In the genomic region with DNA sequence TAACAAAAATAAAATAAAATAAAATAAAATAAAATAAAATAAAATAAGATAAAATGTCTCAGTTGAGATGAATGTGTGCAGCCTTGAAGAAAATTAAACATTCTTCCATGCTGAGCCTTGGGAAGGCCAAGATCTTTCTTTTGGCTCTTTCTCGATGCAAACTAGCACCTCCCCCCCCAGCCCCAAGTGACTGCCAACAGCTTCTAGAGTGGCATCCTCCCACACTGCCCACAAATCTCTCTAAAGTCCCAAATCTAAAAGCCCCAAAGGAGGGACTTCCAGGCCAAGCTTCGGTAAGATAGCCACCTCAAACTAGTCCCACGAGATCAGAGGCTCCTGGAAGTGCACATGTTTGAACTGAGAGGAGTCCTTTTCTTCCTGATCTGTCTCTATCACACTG, we compare ENCODE assay signal across 27 mouse cellular contexts. TPM values are rescaled to one million over a fixed set of nuclear protein-coding genes. Genes with fewer than 3 reads are reported as not detected.
A peak's percentile ranks its signal among the peaks of the same experiment; 100 is the strongest.
DNase-seq lines count a peak whose midpoint lies in the region; ATAC-seq and TF ChIP-seq lines count a peak whose summit lies in the region.
"Had no signal": no experiment of that assay in that cellular context is flagged by ENCODE, and none has a peak within 500 bp of the region (broad histone marks: within the 10 kb centered on the region; RNA-seq: fewer than 3 reads in every experiment).

No protein-coding gene starts in this region.

- no peaks in the 10 kb centered on the region for H3K9me3 ChIP-seq in intestine, embryonic 14.5 days (ENCODE audit: control insufficient read depth, low read length)
- H3K9me3 ChIP-seq in intestine, embryonic 16.5 days (ENCODE audit: control insufficient read depth, low read length): no peaks in the 10 kb centered on the region
- H3K9me3 ChIP-seq in embryonic facial prominence, embryonic 10.5 days: no peaks in the 10 kb centered on the region
- H3K9me3 ChIP-seq: embryonic facial prominence, embryonic 12.5 days; forebrain, embryonic 13.5 days; forebrain, embryonic 15.5 days had no signal

- WGBS in heart, adult 2 months: 75% methylated on average over 3 of the region's 3 CpGs
- whole genome bisulfite sequencing in intestine, embryonic 14.5 days: 69% methylated on average over 3 of the region's 3 CpGs
- 56% methylated on average over 3 of the region's 3 CpGs for WGBS in intestine, embryonic 16.5 days
- WGBS in embryonic facial prominence, embryonic 10.5 days: 88% methylated on average over 3 of the region's 3 CpGs

- H3K27ac ChIP-seq in heart, adult 2 months: no peak overlapping the region
- H3K27ac ChIP-seq in intestine, embryonic 14.5 days (ENCODE audit: low read depth): no peak overlapping the region
- no peak overlapping the region for H3K27ac ChIP-seq in intestine, embryonic 16.5 days (ENCODE audit: low read length)
- H3K27ac ChIP-seq in embryonic facial prominence, embryonic 10.5 days (replicated peaks): no peak overlapping the region
- H3K27ac ChIP-seq: embryonic facial prominence, embryonic 12.5 days; forebrain, embryonic 13.5 days; forebrain, embryonic 15.5 days had no signal

- H3K27me3 ChIP-seq in heart, adult 2 months (ENCODE audit: control insufficient read depth, insufficient read depth, low read length): 0 out of 2 replicates have a peak, but pooled peaks cover 1% of the 10 kb centered on the region
- H3K27me3 ChIP-seq in intestine, embryonic 14.5 days (replicated peaks; ENCODE audit: control insufficient read depth, insufficient read depth, low read length): no peaks in the 10 kb centered on the region
- no peaks in the 10 kb centered on the region for H3K27me3 ChIP-seq in intestine, embryonic 16.5 days (replicated peaks; ENCODE audit: control insufficient read depth, insufficient read depth, low read length)
- no peaks in the 10 kb centered on the region for H3K27me3 ChIP-seq in embryonic facial prominence, embryonic 10.5 days (replicated peaks; ENCODE audit: low read depth, poor library complexity, severe bottlenecking)
- H3K27me3 ChIP-seq: embryonic facial prominence, embryonic 12.5 days; forebrain, embryonic 13.5 days; forebrain, embryonic 15.5 days had no signal

- no peak overlapping the region for H3K4me3 ChIP-seq in heart, adult 2 months
- no peak overlapping the region for H3K4me3 ChIP-seq in intestine, embryonic 14.5 days (ENCODE audit: low read depth, low read length)
- H3K4me3 ChIP-seq in intestine, embryonic 16.5 days (ENCODE audit: low read length): peak overlapping the region; percentile 27
- no peak overlapping the region for H3K4me3 ChIP-seq in embryonic facial prominence, embryonic 10.5 days
- H3K4me3 ChIP-seq: embryonic facial prominence, embryonic 12.5 days; forebrain, embryonic 13.5 days; forebrain, embryonic 15.5 days had no signal

- ATAC-seq in intestine, embryonic 14.5 days (replicated peaks; ENCODE audit: low FRiP score, low TSS enrichment, low read depth): no peak
- no peak for ATAC-seq in intestine, embryonic 16.5 days
- ATAC-seq: forebrain, embryonic 13.5 days; forebrain, embryonic 15.5 days; forebrain, postnatal 0 days had no signal

- H3K9ac ChIP-seq in heart, adult 2 months (ENCODE audit: low read depth, low read length): no peak overlapping the region
- no peak overlapping the region for H3K9ac ChIP-seq in intestine, embryonic 14.5 days (ENCODE audit: low read length)
- H3K9ac ChIP-seq in intestine, embryonic 16.5 days (ENCODE audit: low read depth, low read length): no peak overlapping the region
- H3K9ac ChIP-seq: embryonic facial prominence, embryonic 12.5 days; forebrain, embryonic 13.5 days; forebrain, embryonic 15.5 days; forebrain, postnatal 0 days had no signal

- TF ChIP-seq CTCF in heart, adult 2 months (IDR thresholded peaks at IDR 0.05): no peak

- no peak for TF ChIP-seq POLR2A in heart, adult 2 months (IDR thresholded peaks at IDR 0.05; ENCODE audit: insufficient read depth, low read depth, low read length)

- H3K36me3 ChIP-seq in heart, adult 2 months (ENCODE audit: control insufficient read depth, insufficient read depth, low read length): no peaks in the 10 kb centered on the region
- H3K36me3 ChIP-seq in intestine, embryonic 14.5 days (ENCODE audit: control insufficient read depth, insufficient read depth, low read length): 0 out of 2 replicates have a peak, but pooled peaks cover 8% of the 10 kb centered on the region
- no peaks in the 10 kb centered on the region; the same call in 1 of the 2 replicates for H3K36me3 ChIP-seq in intestine, embryonic 16.5 days (ENCODE audit: control insufficient read depth, insufficient read depth, low read length)
- no peaks in the 10 kb centered on the region for H3K36me3 ChIP-seq in embryonic facial prominence, embryonic 10.5 days (replicated peaks)
- H3K36me3 ChIP-seq: embryonic facial prominence, embryonic 12.5 days; forebrain, embryonic 15.5 days had no signal

- peak overlapping the region; percentile 18; the same call in 1 of the 2 replicates for H3K4me2 ChIP-seq in intestine, embryonic 14.5 days (ENCODE audit: low read length)
- peak overlapping the region; percentile 44 for H3K4me2 ChIP-seq in intestine, embryonic 16.5 days (ENCODE audit: low read depth, low read length)
- H3K4me2 ChIP-seq: embryonic facial prominence, embryonic 12.5 days; forebrain, embryonic 13.5 days; forebrain, embryonic 15.5 days had no signal

- DNase-seq in heart, adult 11 months: peak; percentile 62
- no peak for DNase-seq in heart, adult 2 months
- DNase-seq in brain, adult 2 months (ENCODE audit: low read depth, low spot score): peak; percentile 52
- DNase-seq in intestine, embryonic 14.5 days (ENCODE audit: low spot score): no peak
- DNase-seq in embryonic facial prominence, embryonic 10.5 days (ENCODE audit: low spot score): no peak
- no peak for DNase-seq in heart, postnatal 10 days
- no peak for DNase-seq in urinary bladder, postnatal 4 days (ENCODE audit: low spot score in 2 of 2)
- DNase-seq: adrenal gland, adult 2 months; adrenal gland, postnatal 10 days; adrenal gland, postnatal 25 days; cerebellum, adult 11 months; cerebellum, adult 18-20 months; cerebellum, adult 8-10 months; cerebellum, adult 9-11 months; cerebellum, postnatal 14 days; cerebellum, postnatal 36 days; embryo, embryonic 11 days; forebrain, postnatal 0 days had no signal

- no peaks in the 10 kb centered on the region for H3K79me2 ChIP-seq in heart, adult 2 months (replicated peaks; ENCODE audit: control insufficient read depth, insufficient read depth, low read length)

- H3K4me1 ChIP-seq in heart, adult 2 months (ENCODE audit: control insufficient read depth, insufficient read depth, low read length): no peaks in the 10 kb centered on the region
- H3K4me1 ChIP-seq in intestine, embryonic 14.5 days (replicated peaks; ENCODE audit: control insufficient read depth, insufficient read depth, low read length): no peaks in the 10 kb centered on the region
- H3K4me1 ChIP-seq in intestine, embryonic 16.5 days (ENCODE audit: control insufficient read depth, insufficient read depth, low read length): no peaks in the 10 kb centered on the region
- H3K4me1 ChIP-seq in embryonic facial prominence, embryonic 10.5 days: 0 out of 2 replicates have a peak, but pooled peaks cover 4% of the 10 kb centered on the region
- H3K4me1 ChIP-seq: embryonic facial prominence, embryonic 12.5 days; forebrain, embryonic 13.5 days; forebrain, embryonic 15.5 days had no signal

- TF ChIP-seq EP300 in heart, adult 2 months (IDR thresholded peaks at IDR 0.05; ENCODE audit: insufficient read depth, low read depth, low read length): no peak

- intact Hi-C loops in heart, adult 2 months (cut with DNase I): no loop called here
- intact Hi-C loops in heart, postnatal 10 days (cut with DNase I): no loop called here

RNA-seq across cellular contexts. Expression of a gene that starts 5.7 kb away (rescaled TPM):
- under 1 TPM in 1 of 2 experiments, not detected in 1; 0.18 TPM for total RNA-seq in heart, adult 2 months (2021)
- 0.18 TPM in 1 of 2 replicates, not detected in the other for polyA plus RNA-seq in heart, adult 2 months (2012; rRNA removed)
- 86.3 and 90.8 TPM in 2 replicates for polyA plus RNA-seq in intestine, embryonic 14.5 days (2014; fragmentation: Nextera tagmentation; extraction: Ambion mirVana)
- 101 and 109 TPM in 2 replicates for polyA plus RNA-seq in intestine, embryonic 16.5 days (2015; fragmentation: Nextera tagmentation; extraction: Ambion mirVana)
- polyA plus RNA-seq in embryonic facial prominence, embryonic 10.5 days (2016; fragmentation: Nextera tagmentation; extraction: Ambion mirVana): not detected in 2 replicates
- total RNA-seq in heart, postnatal 10 days (2021): under 1 TPM; 0.17 to 0.27 TPM
- total RNA-seq: adrenal gland, adult 2 months; adrenal gland, postnatal 25 days; common myeloid progenitor, adult 5-6 weeks; forebrain, postnatal 0 days; MEL had no signal
- polyA plus RNA-seq: adrenal gland, adult 2 months; C2C12; embryonic facial prominence, embryonic 12.5 days; embryonic facial prominence, embryonic 14.5 days; forebrain, embryonic 11.5 days; forebrain, embryonic 13.5 days; forebrain, embryonic 15.5 days; forebrain, postnatal 0 days had no signal

Comparison
In these comparisons a context has a peak if more than half of its experiments do, and no peak if none do; other contexts are left out.
1. DNase-seq: peak in heart, adult 11 months (single experiment) and brain, adult 2 months (single experiment); none in heart, adult 2 months (0 of 2), intestine, embryonic 14.5 days (single experiment), embryonic facial prominence, embryonic 10.5 days (single experiment), heart, postnatal 10 days (0 of 2) and urinary bladder, postnatal 4 days (0 of 2).
2. RNA of a gene that starts 5.7 kb away (polyA plus RNA-seq): 101 to 109 TPM in intestine, embryonic 16.5 days and 86.3 to 90.8 TPM in intestine, embryonic 14.5 days; 0.18 TPM in heart, adult 2 months and not detected in embryonic facial prominence, embryonic 10.5 days; every median in the first group is over 10 times any median in the second.